9 mouse cellular contexts compared by ENCODE assay signal in genomic region chr5:104039154-104039932, GRCm38 (mm10). TPM values are rescaled to one million over a fixed set of nuclear protein-coding genes. Genes with fewer than 3 reads are reported as not detected.
DNase-seq lines count a peak whose midpoint lies in the region; ATAC-seq and TF ChIP-seq lines count a peak whose summit lies in the region.
"Had no signal": no experiment of that assay in that cellular context is flagged by ENCODE, and none has a peak within 500 bp of the region (broad histone marks: within the 10 kb centered on the region; RNA-seq: fewer than 3 reads in every experiment).

No protein-coding gene starts in this region.

- no peak for TF ChIP-seq POLR2A in ES-Bruce4 (IDR thresholded peaks at IDR 0.05; ENCODE audit: insufficient read depth, low read length)
- TF ChIP-seq POLR2A in bone marrow macrophage, adult 2 months (IDR thresholded peaks at IDR 0.05; ENCODE audit: borderline replicate concordance, low read depth, low read length) = no peak

- WGBS in heart, embryonic 11.5 days (ENCODE audit: insufficient replicate concordance) = 61% methylated on average over 6 of the region's 6 CpGs
- WGBS in hindbrain, embryonic 13.5 days = 68% methylated on average over 6 of the region's 6 CpGs
- WGBS in liver, embryonic 13.5 days (ENCODE audit: insufficient replicate concordance) = 48% methylated on average over 6 of the region's 6 CpGs

- peak; percentile 78 for DNase-seq in heart, adult 11 months
- DNase-seq in liver, embryonic 13.5 days = no peak
- DNase-seq in right cerebral cortex, postnatal 4 days = peak; percentile 30
- DNase-seq in spleen, postnatal 10 days (ENCODE audit: low spot score in 2 of 2) = no peak

- TF ChIP-seq EP300 in ES-Bruce4 (IDR thresholded peaks at IDR 0.05; ENCODE audit: insufficient read depth, low read depth, low read length) = no peak

- no peak overlapping the region for H3K4me2 ChIP-seq in heart, embryonic 11.5 days
- H3K4me2 ChIP-seq in hindbrain, embryonic 13.5 days = no peak overlapping the region
- H3K4me2 ChIP-seq in liver, embryonic 13.5 days = no peak overlapping the region

- no peak overlapping the region for H3K9ac ChIP-seq in heart, embryonic 11.5 days (ENCODE audit: low read depth, low read length)
- no peak overlapping the region for H3K9ac ChIP-seq in ES-Bruce4 (ENCODE audit: low read depth, poor library complexity, severe bottlenecking)
- no peak overlapping the region for H3K9ac ChIP-seq in hindbrain, embryonic 13.5 days
- H3K9ac ChIP-seq in liver, embryonic 13.5 days = no peak overlapping the region

- H3K9me3 ChIP-seq in heart, embryonic 11.5 days (replicated peaks; ENCODE audit: control insufficient read depth, low read length) = no peaks in the 10 kb centered on the region
- H3K9me3 ChIP-seq in ES-Bruce4 (replicated peaks; ENCODE audit: control insufficient read depth, insufficient read depth, low read length, poor library complexity, severe bottlenecking) = no peaks in the 10 kb centered on the region
- no peaks in the 10 kb centered on the region for H3K9me3 ChIP-seq in hindbrain, embryonic 13.5 days
- no peaks in the 10 kb centered on the region for H3K9me3 ChIP-seq in liver, embryonic 13.5 days (replicated peaks)

- no peaks in the 10 kb centered on the region for H3K27me3 ChIP-seq in heart, embryonic 11.5 days (ENCODE audit: control insufficient read depth, insufficient read depth, low read length)
- H3K27me3 ChIP-seq in ES-Bruce4 (ENCODE audit: control insufficient read depth, insufficient read depth, low read length, poor library complexity, severe bottlenecking) = no peaks in the 10 kb centered on the region
- no peaks in the 10 kb centered on the region for H3K27me3 ChIP-seq in hindbrain, embryonic 13.5 days
- no peaks in the 10 kb centered on the region for H3K27me3 ChIP-seq in liver, embryonic 13.5 days

- ATAC-seq in heart, embryonic 11.5 days (replicated peaks; ENCODE audit: insufficient number of reproducible peaks, low FRiP score, low TSS enrichment) = no peak
- 0 out of 2 replicates have a peak, but pooled peaks have one; percentile 39 for ATAC-seq in hindbrain, embryonic 13.5 days (ENCODE audit: low FRiP score)
- ATAC-seq in liver, embryonic 13.5 days (ENCODE audit: low read depth) = peak; percentile 41

- TF ChIP-seq CTCF in ES-Bruce4 (IDR thresholded peaks at IDR 0.05; ENCODE audit: low read depth, low read length) = peak; percentile 13
- TF ChIP-seq CTCF in bone marrow macrophage, adult 2 months (IDR thresholded peaks at IDR 0.05; ENCODE audit: low read depth, low read length) = peak; percentile 37

- peaks cover 9% of the 10 kb centered on the region; the same call in 1 of the 2 replicates for H3K4me1 ChIP-seq in heart, embryonic 11.5 days (ENCODE audit: control insufficient read depth, insufficient read depth, low read length)
- H3K4me1 ChIP-seq in ES-Bruce4 (ENCODE audit: control insufficient read depth, insufficient read depth, low read length) = no peaks in the 10 kb centered on the region
- H3K4me1 ChIP-seq in bone marrow macrophage, adult 2 months (ENCODE audit: control insufficient read depth, insufficient read depth, low read length) = peaks cover 19% of the 10 kb centered on the region
- no peaks in the 10 kb centered on the region for H3K4me1 ChIP-seq in hindbrain, embryonic 13.5 days (replicated peaks)
- H3K4me1 ChIP-seq in liver, embryonic 13.5 days (replicated peaks) = peaks cover 26% of the 10 kb centered on the region

- no peak overlapping the region for H3K27ac ChIP-seq in heart, embryonic 11.5 days (ENCODE audit: low read depth, low read length)
- no peak overlapping the region for H3K27ac ChIP-seq in ES-Bruce4 (ENCODE audit: insufficient read depth, low read length)
- no peak overlapping the region for H3K27ac ChIP-seq in bone marrow macrophage, adult 2 months (ENCODE audit: insufficient read depth, low read depth, low read length)
- H3K27ac ChIP-seq in hindbrain, embryonic 13.5 days = no peak overlapping the region
- no peak overlapping the region for H3K27ac ChIP-seq in liver, embryonic 13.5 days

- H3K36me3 ChIP-seq in heart, embryonic 11.5 days (ENCODE audit: control insufficient read depth, insufficient read depth, low read length) = no peaks in the 10 kb centered on the region
- no peaks in the 10 kb centered on the region for H3K36me3 ChIP-seq in ES-Bruce4 (ENCODE audit: control insufficient read depth, insufficient read depth, low read length, poor library complexity, severe bottlenecking)
- H3K36me3 ChIP-seq in hindbrain, embryonic 13.5 days = no peaks in the 10 kb centered on the region
- no peaks in the 10 kb centered on the region for H3K36me3 ChIP-seq in liver, embryonic 13.5 days

- no peak overlapping the region for H3K4me3 ChIP-seq in heart, embryonic 11.5 days (ENCODE audit: low read depth, low read length)
- H3K4me3 ChIP-seq in ES-Bruce4 (ENCODE audit: low read depth, low read length) = no peak overlapping the region
- H3K4me3 ChIP-seq in bone marrow macrophage, adult 2 months (ENCODE audit: insufficient read depth, low read length) = no peak overlapping the region
- no peak overlapping the region for H3K4me3 ChIP-seq in hindbrain, embryonic 13.5 days
- H3K4me3 ChIP-seq in liver, embryonic 13.5 days (replicated peaks) = no peak overlapping the region

RNA-seq across cellular contexts. Expression of gene Nudt9, which starts 6.8 kb away (rescaled TPM):
- polyA plus RNA-seq in heart, embryonic 11.5 days (2014; fragmentation: Nextera tagmentation; extraction: Ambion mirVana) = 51.8 and 53.5 TPM in 2 replicates
- 32.0 and 34.2 TPM in 2 replicates for polyA plus RNA-seq in ES-Bruce4 (2011; ENCODE audit: insufficient read depth, insufficient read length, low read depth, missing spikeins)
- polyA plus RNA-seq in bone marrow macrophage, adult 2 months (2012; ENCODE audit: insufficient read depth, insufficient read length, missing spikeins) = 60.6 and 68.3 TPM in 2 replicates
- 67.0 and 70.4 TPM in 2 replicates for polyA plus RNA-seq in hindbrain, embryonic 13.5 days (2015; fragmentation: Nextera tagmentation; extraction: Ambion mirVana)
- 84.0 and 89.0 TPM in 2 replicates for polyA plus RNA-seq in liver, embryonic 13.5 days (2015; fragmentation: Nextera tagmentation; extraction: Ambion mirVana)

RNA-seq across cellular contexts. Expression of gene Hsd17b11, which starts 17.6 kb away (rescaled TPM):
- polyA plus RNA-seq in heart, embryonic 11.5 days (2014; fragmentation: Nextera tagmentation; extraction: Ambion mirVana) = 4.2 and 5.3 TPM in 2 replicates
- polyA plus RNA-seq in ES-Bruce4 (2011; ENCODE audit: insufficient read depth, insufficient read length, low read depth, missing spikeins) = 22.0 and 25.3 TPM in 2 replicates
- polyA plus RNA-seq in bone marrow macrophage, adult 2 months (2012; ENCODE audit: insufficient read depth, insufficient read length, missing spikeins) = 204 and 205 TPM in 2 replicates
- polyA plus RNA-seq in hindbrain, embryonic 13.5 days (2015; fragmentation: Nextera tagmentation; extraction: Ambion mirVana) = 2.4 and 2.7 TPM in 2 replicates
- 2.1 and 2.6 TPM in 2 replicates for polyA plus RNA-seq in liver, embryonic 13.5 days (2015; fragmentation: Nextera tagmentation; extraction: Ambion mirVana)

RNA-seq across cellular contexts. Expression of gene Gm17660, which starts 38.1 kb away (rescaled TPM):
- polyA plus RNA-seq in heart, embryonic 11.5 days (2014; fragmentation: Nextera tagmentation; extraction: Ambion mirVana) = not detected in 2 replicates
- polyA plus RNA-seq in ES-Bruce4 (2011; ENCODE audit: insufficient read depth, insufficient read length, low read depth, missing spikeins) = not detected in 2 replicates
- polyA plus RNA-seq in bone marrow macrophage, adult 2 months (2012; ENCODE audit: insufficient read depth, insufficient read length, missing spikeins) = not detected in 2 replicates
- not detected in 2 replicates for polyA plus RNA-seq in hindbrain, embryonic 13.5 days (2015; fragmentation: Nextera tagmentation; extraction: Ambion mirVana)
- not detected in 2 replicates for polyA plus RNA-seq in liver, embryonic 13.5 days (2015; fragmentation: Nextera tagmentation; extraction: Ambion mirVana)
- polyA plus RNA-seq: spleen, adult 2 months had no signal

Comparison
In these comparisons a context has a peak if more than half of its experiments do, and no peak if none do; other contexts are left out.
1. DNase-seq: peak in heart, adult 11 months (single experiment) and right cerebral cortex, postnatal 4 days (single experiment); none in liver, embryonic 13.5 days (single experiment) and spleen, postnatal 10 days (0 of 2).